Mouse (Mus musculus) heart, adult 2 months (tissue): ENCODE measurements around the gene Arsa.

ENCODE experiments used
- CTCF ChIP-seq: fragments of 200-600 bp; IDR thresholded peaks from 2 replicates; pipeline ENCODE4 v1.8.1; 2022; ENCODE audit warnings: antibody characterized with exemption, mild to moderate bottlenecking, moderate library complexity
- EP300 ChIP-seq: fragments of 200-500 bp; IDR thresholded peaks from 2 replicates; pipeline ENCODE4 v1.6.1; 2011; ENCODE audit warnings: low read depth, low read length, control low read depth; ENCODE audit not compliant: insufficient read depth

DNA sequence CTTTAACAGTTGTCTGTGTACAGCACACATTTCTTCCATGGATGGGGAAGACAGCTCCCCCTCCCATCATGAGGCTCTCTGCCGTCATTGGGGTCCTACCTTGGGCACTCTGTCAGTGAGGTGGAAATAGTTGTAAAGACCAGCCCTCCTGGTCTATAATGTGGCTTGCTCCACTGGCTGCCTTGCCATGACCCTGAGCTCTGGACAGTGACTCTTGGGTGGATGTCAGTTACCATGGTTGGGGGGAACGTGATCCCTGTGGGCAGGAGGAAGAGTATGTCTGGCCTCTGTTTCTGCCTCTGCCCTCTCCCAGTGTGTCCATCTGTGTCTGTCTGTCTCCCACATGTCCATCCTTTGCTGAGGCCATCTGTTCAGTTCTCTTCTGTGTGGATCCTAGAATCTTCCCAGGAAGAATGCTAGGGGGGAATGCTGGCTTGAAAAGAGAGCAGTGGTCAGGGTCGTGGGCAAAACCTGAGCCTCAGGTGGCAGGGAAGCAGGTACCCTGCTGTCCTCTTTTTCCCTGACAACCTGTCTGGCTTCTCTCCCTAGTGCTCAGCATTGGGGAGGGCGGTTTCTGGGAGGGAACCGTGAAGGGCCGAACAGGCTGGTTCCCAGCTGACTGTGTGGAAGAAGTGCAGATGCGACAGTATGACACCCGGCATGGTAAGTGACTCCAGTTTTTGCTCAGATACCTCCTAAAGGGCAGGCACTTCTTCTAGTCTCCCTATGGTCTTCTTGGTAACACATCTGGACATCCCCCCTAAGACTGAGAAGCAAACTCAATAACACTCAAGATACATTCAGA is 47.6 kb upstream of the Arsa start:
- no peak for TF ChIP-seq EP300
- no peak for TF ChIP-seq CTCF
